Mouse (Mus musculus) granulocyte monocyte progenitor cell, adult 5-6 weeks (primary cell): ENCODE measurements at regions not wholly inside any gene's neighbourhood (a gene's known extent, or its start where the extent isn't known, plus 50 kb on each side); places are given as distances from the start of the nearest gene placed in this dataset.

Source experiments
- ATAC-seq: replicated peaks from 2 replicates; pipeline ENCODE4 v1.8.0; 2016; ENCODE audit warnings: mild to moderate bottlenecking, moderate TSS enrichment, inconsistent platforms; ENCODE audit not compliant: poor library complexity, severe bottlenecking

GRCm38 (mm10) chr12:7774127-7774526 lies 203.3 kb upstream of the Apob start:
- ATAC-seq, result no peak

- ATAC-seq, result no peak
Measured at GRCm38 (mm10) chr12:7776335-7776734, 201.1 kb upstream of the Apob start.

- ATAC-seq, result peak; percentile 84
Measured at GRCm38 (mm10) chr12:7777220-7778055, 200.0 kb upstream of the Apob start.

- ATAC-seq, result no peak
Measured at GRCm38 (mm10) chr12:7778056-7778440, 199.4 kb upstream of the Apob start.

GRCm38 (mm10) chr12:7816616-7817015 lies 160.8 kb upstream of the Apob start:
- ATAC-seq, result peak; percentile 97

- no peak for ATAC-seq
Measured at GRCm38 (mm10) chr12:7820006-7820704, 157.3 kb upstream of the Apob start.

GRCm38 (mm10) chr12:7820718-7821117 lies 156.7 kb upstream of the Apob start:
- ATAC-seq, result no peak

GRCm38 (mm10) chr12:7835731-7836130 lies 141.7 kb upstream of the Apob start:
- ATAC-seq, result no peak

- no peak for ATAC-seq
Measured at GRCm38 (mm10) chr12:7853876-7854275, 123.6 kb upstream of the Apob start.

- no peak for ATAC-seq
Measured at GRCm38 (mm10) chr12:7855683-7856082, 121.8 kb upstream of the Apob start.

- peak; percentile 55 for ATAC-seq
Measured at GRCm38 (mm10) chr12:7859533-7859932, 117.9 kb upstream of the Apob start.

GRCm38 (mm10) chr12:7870004-7870403 lies 107.4 kb upstream of the Apob start:
- ATAC-seq, result no peak

- ATAC-seq, result no peak
Measured at GRCm38 (mm10) chr12:7870473-7870872, 107.0 kb upstream of the Apob start.

- ATAC-seq, result no peak
Measured at GRCm38 (mm10) chr12:7875454-7875853, 102.0 kb upstream of the Apob start.

- no peak for ATAC-seq
Measured at GRCm38 (mm10) chr12:7876302-7877063, 101.0 kb upstream of the Apob start.

- no peak for ATAC-seq
Measured at GRCm38 (mm10) chr12:7878761-7879160, 98.7 kb upstream of the Apob start.

GRCm38 (mm10) chr12:7896156-7896555 lies 81.3 kb upstream of the Apob start:
- no peak for ATAC-seq

GRCm38 (mm10) chr12:7905329-7905728 lies 72.1 kb upstream of the Apob start:
- ATAC-seq, result no peak

GRCm38 (mm10) chr12:7906831-7907230 lies 70.6 kb upstream of the Apob start:
- ATAC-seq, result no peak

- no peak for ATAC-seq
Measured at GRCm38 (mm10) chr12:7909746-7910360, 67.6 kb upstream of the Apob start.

- no peak for ATAC-seq
Measured at GRCm38 (mm10) chr12:7910509-7910908, 66.9 kb upstream of the Apob start.
